Mouse (Mus musculus): ENCODE measurements around the gene Olfr698. TPM values are rescaled to one million over a fixed set of nuclear protein-coding genes. Genes with fewer than 3 reads are reported as not detected.
"Not testable (repeated sequence)": the region's sequence is repeated elsewhere in the genome, so short reads cannot be mapped to it uniquely, and the experiment has no call there.

Olfr698 gene
- not detected in 2 replicates for polyA plus RNA-seq (2012; rRNA removed)

DNA sequence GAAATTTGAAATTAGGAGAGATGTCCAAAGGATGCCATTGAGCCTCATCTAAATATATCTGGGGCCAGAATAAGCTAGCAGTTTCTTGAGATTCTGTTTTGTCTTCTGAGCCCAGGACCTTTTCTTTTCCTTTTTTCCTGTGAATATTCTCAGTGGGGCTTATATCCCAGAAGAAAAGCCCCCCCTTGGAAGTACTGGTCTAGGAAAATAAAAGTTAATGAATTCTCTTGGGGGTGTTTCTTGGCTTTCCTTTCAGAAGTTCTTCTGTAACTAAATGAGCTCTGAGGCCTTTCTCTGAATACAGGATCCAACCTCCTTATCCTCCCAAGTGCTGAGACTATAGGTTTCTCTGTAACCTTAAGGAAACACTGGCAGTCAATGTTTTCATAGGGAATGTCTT, at the start of gene Olfr698:
Gene Olfr698 (minus strand): TSS at position 101 of the 400 bp plus-strand sequence.
- TF ChIP-seq POLR2A (IDR thresholded peaks at IDR 0.05; ENCODE audit: borderline replicate concordance, extremely low read depth, insufficient read depth, insufficient read length, poor library complexity, severe bottlenecking) (no peak), CTCF (IDR thresholded peaks at IDR 0.05; ENCODE audit: borderline replicate concordance, extremely low read depth, insufficient read depth, insufficient read length) (no peak)
- DNase-seq (ENCODE audit: low read depth) = no peak

DNA sequence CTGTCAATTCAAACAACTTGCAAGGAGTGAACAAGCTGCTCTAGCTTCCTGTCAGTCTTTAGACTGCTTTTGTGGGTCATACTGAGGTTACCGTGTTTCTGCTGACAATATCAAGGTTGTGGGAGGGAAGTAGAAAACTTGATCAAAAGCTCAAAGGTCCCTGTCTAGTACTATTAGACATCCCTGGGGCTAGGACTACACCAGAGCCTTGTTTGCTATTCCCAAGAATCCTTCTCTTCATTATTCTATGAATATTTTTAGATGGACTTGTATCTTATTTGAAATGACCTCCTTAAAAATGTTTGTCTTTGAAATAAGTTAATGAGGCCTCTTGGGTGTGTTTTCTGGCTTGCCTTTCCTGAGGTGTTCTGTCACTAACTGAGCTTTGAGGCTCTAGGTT, 37.9 kb upstream of the Olfr698 start, which contains the start of gene Olfr699:
Gene Olfr699 (minus strand): TSS at position 101 of the 400 bp plus-strand sequence.
- no peak for DNase-seq (ENCODE audit: low read depth)
- no peak for TF ChIP-seq POLR2A (IDR thresholded peaks at IDR 0.05; ENCODE audit: borderline replicate concordance, extremely low read depth, insufficient read depth, insufficient read length, poor library complexity, severe bottlenecking)
- no peak for TF ChIP-seq CTCF (IDR thresholded peaks at IDR 0.05; ENCODE audit: borderline replicate concordance, extremely low read depth, insufficient read depth, insufficient read length)

DNA sequence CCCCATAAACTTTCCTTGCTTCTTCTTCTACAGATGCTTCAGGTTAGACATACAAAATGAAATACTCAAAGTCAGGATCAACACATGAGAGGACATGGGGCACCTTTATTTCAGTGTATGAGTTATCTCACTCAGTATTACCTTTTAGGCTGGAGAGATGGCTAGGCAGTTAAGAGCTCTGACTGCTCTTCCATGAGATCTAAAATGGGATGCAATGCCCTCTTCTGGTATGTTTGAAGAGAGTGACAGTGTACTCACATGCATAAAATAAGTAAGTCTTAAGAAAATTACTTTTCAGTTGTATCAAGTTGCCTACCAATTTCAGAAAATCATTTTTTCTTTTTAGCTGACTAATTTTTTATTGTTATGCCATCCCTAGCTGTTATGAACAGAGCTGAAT, 33.1 kb upstream of the Olfr698 start:
- no peak for DNase-seq (ENCODE audit: low read depth)
- TF ChIP-seq CTCF (IDR thresholded peaks at IDR 0.05; ENCODE audit: borderline replicate concordance, extremely low read depth, insufficient read depth, insufficient read length) = no peak
- TF ChIP-seq POLR2A (IDR thresholded peaks at IDR 0.05; ENCODE audit: borderline replicate concordance, extremely low read depth, insufficient read depth, insufficient read length, poor library complexity, severe bottlenecking) = no peak

DNA sequence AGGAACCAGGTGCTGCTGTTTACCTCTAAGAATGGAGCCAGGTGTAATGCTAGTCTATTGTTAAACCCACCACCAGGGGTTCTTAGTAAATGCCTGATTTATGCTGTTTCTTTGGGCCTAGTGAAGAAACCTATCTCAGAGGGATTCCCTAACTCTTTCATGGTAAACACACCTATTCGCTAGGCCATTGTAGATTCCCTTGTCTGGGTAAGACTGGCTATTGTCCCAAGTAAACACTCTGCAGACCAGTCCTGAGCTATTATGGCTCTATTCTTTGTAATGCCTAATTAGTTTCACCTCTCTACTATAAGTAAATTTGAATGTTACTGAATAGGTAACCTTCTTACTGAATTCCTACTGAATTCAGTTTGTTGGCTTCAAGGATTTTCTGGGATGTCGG, 5.8 kb upstream of the Olfr698 start:
- not testable (repeated sequence) for DNase-seq (ENCODE audit: low read depth)

DNA sequence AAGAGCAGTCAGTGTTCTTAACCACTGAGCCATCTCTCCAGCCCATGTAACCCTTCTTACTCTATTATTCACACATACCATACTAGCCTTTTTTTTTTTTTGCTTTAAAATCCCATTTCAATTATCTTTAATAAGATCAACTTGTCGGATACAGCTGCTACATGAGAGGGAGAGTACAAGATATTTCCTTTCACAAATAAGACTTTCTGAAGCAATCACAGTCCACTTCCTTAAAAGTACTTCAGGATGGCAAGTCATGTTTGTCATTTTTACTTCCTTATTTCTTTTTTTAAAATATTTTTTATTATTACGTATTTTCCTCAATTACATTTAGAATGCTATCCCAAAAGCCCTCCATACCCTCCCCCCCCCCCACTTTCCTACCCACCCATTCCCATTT, 3.6 kb upstream of the Olfr698 start:
- DNase-seq (ENCODE audit: low read depth) = no peak
- TF ChIP-seq POLR2A (IDR thresholded peaks at IDR 0.05; ENCODE audit: borderline replicate concordance, extremely low read depth, insufficient read depth, insufficient read length, poor library complexity, severe bottlenecking) (no peak), CTCF (IDR thresholded peaks at IDR 0.05; ENCODE audit: borderline replicate concordance, extremely low read depth, insufficient read depth, insufficient read length) (no peak)

DNA sequence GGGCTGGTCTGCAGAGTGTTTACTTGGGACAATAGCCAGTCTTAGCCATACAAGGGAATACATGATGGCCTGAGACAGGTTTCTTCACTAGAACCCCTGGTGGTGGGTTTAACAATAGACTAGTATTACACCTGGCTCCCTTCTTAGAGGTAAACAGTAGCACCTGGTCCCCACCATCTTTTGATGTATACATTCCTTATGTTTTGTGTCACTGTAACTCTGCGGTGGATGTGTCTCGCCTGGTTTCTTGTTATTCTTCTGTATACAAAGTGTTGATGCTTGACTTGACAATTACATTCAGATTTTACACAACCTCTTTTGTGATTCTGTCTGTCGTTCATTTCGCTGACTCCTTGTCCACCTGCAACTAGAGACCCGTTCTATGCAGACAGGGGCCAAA, 9.4 kb downstream of the Olfr698 start:
- no peak for TF ChIP-seq POLR2A (IDR thresholded peaks at IDR 0.05; ENCODE audit: borderline replicate concordance, extremely low read depth, insufficient read depth, insufficient read length, poor library complexity, severe bottlenecking)
- TF ChIP-seq CTCF (IDR thresholded peaks at IDR 0.05; ENCODE audit: borderline replicate concordance, extremely low read depth, insufficient read depth, insufficient read length) = no peak

DNA sequence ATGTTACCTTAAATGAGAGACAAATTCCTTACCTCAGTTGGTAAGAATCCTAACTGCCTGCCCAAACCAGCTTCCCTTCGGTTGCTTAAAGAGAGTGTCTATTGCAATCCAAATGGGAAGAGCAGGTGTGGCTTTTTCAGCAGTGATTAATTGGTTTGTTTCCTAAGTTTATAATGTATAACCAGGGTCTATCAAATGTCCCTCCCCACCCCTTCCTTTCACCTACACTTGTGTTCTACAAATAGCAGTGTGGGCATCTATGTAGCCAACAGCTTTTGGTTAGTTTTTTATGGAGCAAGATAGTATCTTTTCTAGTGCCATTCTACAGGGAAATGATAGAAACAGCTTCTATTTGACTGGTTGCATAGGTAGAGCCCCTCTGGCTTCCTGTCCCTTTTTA, 12.9 kb downstream of the Olfr698 start, which contains the start of gene Olfr697:
Gene Olfr697 (minus strand): TSS at position 101 of the 400 bp plus-strand sequence.
- DNase-seq (ENCODE audit: low read depth) = no peak
- no peak for TF ChIP-seq POLR2A (IDR thresholded peaks at IDR 0.05; ENCODE audit: borderline replicate concordance, extremely low read depth, insufficient read depth, insufficient read length, poor library complexity, severe bottlenecking)

More for the DNA sequence above, 9.4 kb downstream of the Olfr698 start:
- no peak for DNase-seq (ENCODE audit: low read depth)

DNA sequence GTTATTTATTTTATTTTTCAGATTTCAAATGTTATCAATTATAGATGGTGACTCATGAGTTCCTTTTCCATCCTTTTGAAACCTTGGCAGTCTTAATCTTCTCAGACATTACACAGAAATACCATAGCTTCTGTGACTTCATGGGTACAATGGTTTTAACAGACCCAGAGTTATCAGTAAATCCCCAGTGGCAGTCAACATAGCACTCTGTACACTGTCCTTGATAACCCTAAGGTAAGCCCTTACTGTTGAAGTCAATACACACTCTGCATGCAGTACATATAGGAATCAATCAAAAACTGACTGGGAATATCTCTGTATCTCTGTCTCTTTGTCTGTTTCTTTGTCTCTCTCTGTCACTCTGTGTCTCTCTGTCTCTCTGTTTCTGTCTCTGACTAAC, 18.2 kb downstream of the Olfr698 start:
- TF ChIP-seq POLR2A (IDR thresholded peaks at IDR 0.05; ENCODE audit: borderline replicate concordance, extremely low read depth, insufficient read depth, insufficient read length, poor library complexity, severe bottlenecking) (no peak), CTCF (IDR thresholded peaks at IDR 0.05; ENCODE audit: borderline replicate concordance, extremely low read depth, insufficient read depth, insufficient read length) (no peak)
- DNase-seq (ENCODE audit: low read depth) = no peak

DNA sequence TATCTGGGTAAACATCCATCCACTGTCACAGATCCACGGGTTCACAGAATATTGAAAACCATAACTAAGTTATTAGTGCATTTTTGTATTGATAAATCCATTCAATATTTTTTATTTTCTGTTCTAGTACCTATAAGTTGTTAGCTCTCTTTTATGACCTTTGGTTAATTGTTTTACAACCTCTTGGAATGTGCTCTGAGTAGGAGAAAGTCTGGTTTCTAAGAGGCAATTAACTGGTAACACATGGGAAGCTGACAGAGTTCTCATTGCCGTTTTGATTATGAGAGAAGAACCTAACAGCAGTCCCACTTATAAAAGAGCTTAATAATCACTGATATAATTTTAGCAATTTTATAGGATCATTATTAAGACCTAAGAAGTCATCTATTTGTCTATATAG, 21.5 kb downstream of the Olfr698 start:
- no peak for TF ChIP-seq CTCF (IDR thresholded peaks at IDR 0.05; ENCODE audit: borderline replicate concordance, extremely low read depth, insufficient read depth, insufficient read length)
- no peak for DNase-seq (ENCODE audit: low read depth)

DNA sequence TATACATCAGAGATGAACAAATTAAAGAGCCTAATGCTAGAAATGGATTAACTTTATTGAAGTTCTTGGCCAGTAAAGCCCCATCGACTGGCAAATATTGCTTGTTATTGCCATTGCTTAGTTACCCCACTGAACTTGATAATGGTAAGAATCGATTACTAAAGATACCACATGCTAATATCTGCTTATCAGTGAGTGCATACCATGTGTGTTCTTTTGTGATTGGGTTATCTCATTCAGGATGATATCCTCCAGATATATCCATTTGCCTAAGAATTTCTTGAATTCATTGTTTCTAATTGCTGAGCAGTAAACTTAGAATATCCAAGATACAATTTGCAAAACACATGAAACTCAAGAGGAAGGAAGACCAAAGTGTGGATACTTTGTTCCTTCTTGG, 29.5 kb downstream of the Olfr698 start:
- not testable (repeated sequence) for DNase-seq (ENCODE audit: low read depth)

DNA sequence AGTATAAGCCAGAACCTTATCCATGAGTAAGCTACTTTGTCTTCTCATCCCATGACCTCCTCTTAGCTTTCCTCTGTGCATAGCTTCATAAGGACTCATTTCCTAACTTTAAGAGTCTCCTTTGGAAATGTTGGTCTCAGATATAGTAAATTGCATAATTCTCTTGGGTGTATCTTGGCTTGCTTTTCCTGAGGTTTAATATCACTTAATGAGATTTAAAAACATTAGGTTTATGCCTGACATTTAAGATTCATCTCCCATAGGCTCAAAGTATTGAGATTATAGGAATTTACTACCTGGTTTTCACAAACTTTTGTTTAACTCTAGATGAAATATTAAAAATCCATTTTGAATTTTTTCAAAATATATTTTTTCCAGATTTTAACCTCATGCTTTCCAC, 38.9 kb downstream of the Olfr698 start, which contains the start of gene Olfr695:
Gene Olfr695 (minus strand): TSS at position 101 of the 400 bp plus-strand sequence.
- no peak for TF ChIP-seq POLR2A (IDR thresholded peaks at IDR 0.05; ENCODE audit: borderline replicate concordance, extremely low read depth, insufficient read depth, insufficient read length, poor library complexity, severe bottlenecking)
- no peak for TF ChIP-seq CTCF (IDR thresholded peaks at IDR 0.05; ENCODE audit: borderline replicate concordance, extremely low read depth, insufficient read depth, insufficient read length)
- DNase-seq (ENCODE audit: low read depth) = no peak

DNA sequence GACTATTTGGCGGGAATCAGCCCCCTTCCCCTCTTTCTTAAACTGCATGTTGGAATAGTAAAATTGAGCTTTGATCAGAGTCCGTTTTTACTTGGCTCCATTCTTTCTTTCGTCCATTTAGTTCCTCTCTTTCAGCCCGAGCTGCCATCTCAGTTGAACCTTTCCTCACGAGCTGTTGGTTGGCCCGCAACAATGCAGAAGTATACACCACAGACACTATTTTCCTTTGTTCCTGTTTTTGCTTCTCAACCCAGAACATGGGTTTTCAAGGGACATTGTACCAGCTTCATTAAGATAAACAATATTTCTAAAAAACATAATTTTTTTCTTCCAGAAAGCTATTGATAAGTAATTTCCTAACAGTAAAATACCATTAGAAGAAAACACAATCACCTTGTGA, 43.7 kb downstream of the Olfr698 start:
- TF ChIP-seq POLR2A (IDR thresholded peaks at IDR 0.05; ENCODE audit: borderline replicate concordance, extremely low read depth, insufficient read depth, insufficient read length, poor library complexity, severe bottlenecking) (no peak), CTCF (IDR thresholded peaks at IDR 0.05; ENCODE audit: borderline replicate concordance, extremely low read depth, insufficient read depth, insufficient read length) (no peak)

DNA sequence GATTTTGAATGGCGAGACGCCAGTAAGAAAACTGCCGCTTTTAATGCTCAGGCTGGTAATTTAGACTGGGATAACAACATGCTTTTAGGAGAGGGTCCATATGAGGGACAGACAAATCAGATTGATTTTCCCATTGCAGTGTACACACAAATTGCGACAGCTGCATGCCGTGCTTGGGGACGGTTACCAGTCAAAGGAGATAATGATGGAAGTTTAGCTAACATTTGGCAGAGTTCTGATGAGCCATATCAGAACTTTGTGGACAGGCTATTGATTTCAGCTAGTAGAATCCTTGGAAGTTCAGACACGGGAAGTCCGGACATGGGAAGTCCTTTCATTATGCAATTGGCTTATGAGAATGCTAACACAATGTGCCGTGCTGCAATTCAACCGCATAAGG, 47.5 kb downstream of the Olfr698 start:
- DNase-seq (ENCODE audit: low read depth) = not testable (repeated sequence)

More for the DNA sequence above, 43.7 kb downstream of the Olfr698 start:
- DNase-seq (ENCODE audit: low read depth) = no peak

Other genes with a start within 250 kb of the Olfr698 start
- 0.01 TPM in 1 of 2 replicates, not detected in the other for gene Olfr693, start 74.8 kb downstream of the Olfr698 start, polyA plus RNA-seq (2012; rRNA removed)
- not detected in 2 replicates for gene Olfr694, start 63.6 kb downstream of the Olfr698 start, polyA plus RNA-seq (2012; rRNA removed)
- gene Olfr695, start 39.0 kb downstream of the Olfr698 start, polyA plus RNA-seq (2012; rRNA removed) = not detected in 2 replicates
- not detected in 2 replicates for gene Olfr697, start 13.0 kb downstream of the Olfr698 start, polyA plus RNA-seq (2012; rRNA removed)
- gene Olfr699, start 37.8 kb upstream of the Olfr698 start, polyA plus RNA-seq (2012; rRNA removed) = not detected in 2 replicates
- gene Olfr700, start 53.4 kb upstream of the Olfr698 start, polyA plus RNA-seq (2012; rRNA removed) = not detected in 2 replicates
- not detected in 2 replicates for gene Olfr701, start 58.7 kb upstream of the Olfr698 start, polyA plus RNA-seq (2012; rRNA removed)
- not detected in 2 replicates for gene Olfr702, start 78.5 kb upstream of the Olfr698 start, polyA plus RNA-seq (2012; rRNA removed)
- gene Olfr703, start 88.0 kb upstream of the Olfr698 start, polyA plus RNA-seq (2012; rRNA removed) = not detected in 2 replicates
- gene Olfr704, start 107.8 kb upstream of the Olfr698 start, polyA plus RNA-seq (2012; rRNA removed) = not detected in 2 replicates
- gene Olfr705, start 121.5 kb upstream of the Olfr698 start, polyA plus RNA-seq (2012; rRNA removed) = not detected in 2 replicates
- not detected in 2 replicates for gene Olfr706, start 132.8 kb upstream of the Olfr698 start, polyA plus RNA-seq (2012; rRNA removed)
- gene Olfr707, start 145.8 kb upstream of the Olfr698 start, polyA plus RNA-seq (2012; rRNA removed) = not detected in 2 replicates
- not detected in 2 replicates for gene Olfr1532-ps1, start 152.6 kb upstream of the Olfr698 start, polyA plus RNA-seq (2012; rRNA removed)
- not detected in 2 replicates for gene Olfr709-ps1, start 176.8 kb upstream of the Olfr698 start, polyA plus RNA-seq (2012; rRNA removed)
- gene Olfr710, start 192.9 kb upstream of the Olfr698 start, polyA plus RNA-seq (2012; rRNA removed) = not detected in 2 replicates
- gene Olfr6, start 208.5 kb upstream of the Olfr698 start, polyA plus RNA-seq (2012; rRNA removed) = not detected in 2 replicates
- not detected in 2 replicates for gene Olfr711, start 220.1 kb upstream of the Olfr698 start, polyA plus RNA-seq (2012; rRNA removed)

All from brain, embryonic 14.5 days (tissue).